Mouse (Mus musculus) ES-E14 (cell line): ENCODE data around the gene Olfr307. TPM values are rescaled to one million over a fixed set of nuclear protein-coding genes. Genes with fewer than 3 reads are reported as not detected.

Experiments used
- DNase-seq: peaks from one replicate; pipeline ENCODE4 v3.0.0-alpha.2; 2013; ENCODE audit warnings: low read depth, low spot score
- H3K27ac ChIP-seq: 2 replicates; pipeline ENCODE4 v1.5.1; 2012; ENCODE audit warnings: low read depth, mild to moderate bottlenecking, low read length, moderate library complexity, mixed read lengths; ENCODE audit not compliant: poor library complexity, insufficient read depth, severe bottlenecking
- H3K36me3 ChIP-seq: 2 replicates; pipeline ENCODE4 v1.6.1; 2012; ENCODE audit warnings: mild to moderate bottlenecking, low read length, moderate library complexity, mixed read lengths; ENCODE audit not compliant: control insufficient read depth, poor library complexity, insufficient read depth, severe bottlenecking
- H3K4me1 ChIP-seq, 2 experiments: fragments of 150-350 bp in 1 of 2; sonication (generic) in 1 of 2; 2 replicates each; pipeline ENCODE4 v1.6.1; 2012; ENCODE audit warnings: low read length in 2 of 2, mild to moderate bottlenecking in 1 of 2, mixed read lengths in 1 of 2; ENCODE audit not compliant: control insufficient read depth in 2 of 2, insufficient read depth in 2 of 2, poor library complexity in 1 of 2
- H3K4me3 ChIP-seq, 2 experiments: fragments of 150-350 bp in 1 of 2; sonication (generic) in 1 of 2; 2 replicates each; pipeline ENCODE4 v1.5.1; 2012; ENCODE audit warnings: low read length in 2 of 2, low read depth in 1 of 2, mild to moderate bottlenecking in 1 of 2, mixed read lengths in 1 of 2; ENCODE audit not compliant: insufficient read depth in 1 of 2, poor library complexity in 1 of 2, severe bottlenecking in 1 of 2
- H3K9ac ChIP-seq: 2 replicates; pipeline ENCODE4 v1.6.1; 2012; ENCODE audit warnings: low read depth, mild to moderate bottlenecking, low read length, mixed read lengths; ENCODE audit not compliant: poor library complexity, insufficient read depth, severe bottlenecking
- H3K9me3 ChIP-seq: fragments of 150-350 bp; sonication (generic); 2 replicates; pipeline ENCODE4 v1.6.1; 2012; ENCODE audit warnings: low read depth, mild to moderate bottlenecking, low read length; ENCODE audit not compliant: control insufficient read depth, insufficient read depth
- CHD2 ChIP-seq: IDR thresholded peaks from 2 replicates; pipeline ENCODE4 v1.6.1; 2014; ENCODE audit warnings: mild to moderate bottlenecking, low read depth, low read length, inconsistent platforms
- HCFC1 ChIP-seq: IDR thresholded peaks from 2 replicates; pipeline ENCODE4 v1.6.1; 2012; ENCODE audit warnings: low read length, inconsistent platforms, borderline replicate concordance; ENCODE audit not compliant: insufficient read depth
- MAFK ChIP-seq: IDR thresholded peaks from 2 replicates; pipeline ENCODE4 v1.6.1; 2014; ENCODE audit warnings: mild to moderate bottlenecking, low read depth, low read length, inconsistent platforms; ENCODE audit not compliant: insufficient read depth
- ZC3H11A ChIP-seq: IDR thresholded peaks from 2 replicates; pipeline ENCODE4 v1.6.1; 2012; ENCODE audit warnings: low read depth, mild to moderate bottlenecking, inconsistent platforms, low read length, borderline replicate concordance
- ZNF384 ChIP-seq: IDR thresholded peaks from 2 replicates; pipeline ENCODE4 v1.6.1; 2012; ENCODE audit warnings: low read depth, low read length, inconsistent platforms
- in situ Hi-C, 2 experiments: fragments of 600-800 bp; cut with MboI; formaldehyde crosslinking; loops; one replicate each; pipeline ENCODE4 v1.15.1; 2025; ENCODE audit warnings: low sequenced_read_pairs in 2 of 2, inconsistent platforms in 1 of 2; ENCODE audit not compliant: unreplicated experiment in 2 of 2
- total RNA-seq: library from RNA; depleted of rRNA; stranded (reverse); fragments of 300-350 nt; gene quantifications from 2 replicates; pipeline ENCODE4 v1.2.3, GENCODE M21; 2012; rRNA removed

The Olfr307 gene
- total RNA-seq, 1 experiment, result 0.76 TPM

DNA sequence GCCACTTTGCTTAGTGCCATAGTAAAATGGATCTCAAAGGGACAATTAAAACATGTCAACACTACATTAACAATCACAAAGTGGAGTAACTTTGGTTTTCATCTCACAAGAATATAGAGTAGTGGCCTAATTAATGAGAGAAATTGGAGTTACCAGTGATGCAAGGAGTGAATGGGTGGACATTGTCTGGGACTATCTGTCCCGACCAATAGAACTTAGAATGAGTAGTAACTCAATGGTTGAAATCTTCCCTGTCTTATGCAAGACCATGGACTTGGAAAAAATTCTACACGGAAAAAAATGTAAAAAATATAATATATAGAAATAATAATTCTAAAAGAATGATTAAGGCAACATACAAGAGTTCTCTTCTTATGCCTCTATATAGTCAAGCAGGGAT lies 23.8 kb downstream of the Olfr307 start, which contains the start of gene Olfr309:
Olfr309 (minus strand) TSS at position 101 of the 400 bp plus-strand sequence.
- no peak within 1 kb of the TSS for H3K4me3 ChIP-seq
- no peak for DNase-seq
- no peaks in the 10 kb centered on the region for H3K36me3 ChIP-seq
- H3K27ac ChIP-seq, result no peak within 1 kb of the TSS
- no peaks in the 10 kb centered on the region for H3K4me1 ChIP-seq
- TF ChIP-seq MAFK (no peak), HCFC1 (no peak), CHD2 (no peak), ZC3H11A (no peak), ZNF384 (no peak)
- no peaks in the 10 kb centered on the region for H3K9me3 ChIP-seq
- no peak within 1 kb of the TSS for H3K9ac ChIP-seq
- in situ Hi-C loops, result no loop called here

Other genes with a start within 250 kb of the Olfr307 start
- not detected in 2 replicates for gene Vmn2r75, start 165.8 kb downstream of the Olfr307 start, total RNA-seq
- not detected in 2 replicates for gene Vmn2r76, start 91.3 kb downstream of the Olfr307 start, total RNA-seq
- gene Olfr310, start 60.4 kb downstream of the Olfr307 start, total RNA-seq, result not detected in 2 replicates
- gene Olfr309, start 23.9 kb downstream of the Olfr307 start, total RNA-seq, result not detected in 2 replicates
- gene Olfr308, start 12.0 kb downstream of the Olfr307 start, total RNA-seq, result not detected in 2 replicates
- not detected in 2 replicates for gene Olfr305, start 29.3 kb upstream of the Olfr307 start, total RNA-seq
- not detected in 2 replicates for gene Olfr304, start 49.1 kb upstream of the Olfr307 start, total RNA-seq
- gene Olfr303, start 60.2 kb upstream of the Olfr307 start, total RNA-seq, result not detected in 2 replicates
- not detected in 2 replicates for gene Olfr301, start 66.3 kb upstream of the Olfr307 start, total RNA-seq
- gene Olfr299, start 122.3 kb upstream of the Olfr307 start, total RNA-seq, result not detected in 2 replicates
- gene Olfr298, start 154.9 kb upstream of the Olfr307 start, total RNA-seq, result not detected in 2 replicates
- not detected in 2 replicates for gene Olfr297, start 182.4 kb upstream of the Olfr307 start, total RNA-seq
- gene Olfr295, start 246.3 kb upstream of the Olfr307 start, total RNA-seq, result not detected in 2 replicates